Mouse (Mus musculus): ENCODE results near the gene Amd1. TPM values are rescaled to one million over a fixed set of nuclear protein-coding genes. Genes with fewer than 3 reads are reported as not detected.

Amd1 gene
- 1.4 and 1.7 TPM in 2 replicates for polyA plus RNA-seq (2012; rRNA removed)

DNA sequence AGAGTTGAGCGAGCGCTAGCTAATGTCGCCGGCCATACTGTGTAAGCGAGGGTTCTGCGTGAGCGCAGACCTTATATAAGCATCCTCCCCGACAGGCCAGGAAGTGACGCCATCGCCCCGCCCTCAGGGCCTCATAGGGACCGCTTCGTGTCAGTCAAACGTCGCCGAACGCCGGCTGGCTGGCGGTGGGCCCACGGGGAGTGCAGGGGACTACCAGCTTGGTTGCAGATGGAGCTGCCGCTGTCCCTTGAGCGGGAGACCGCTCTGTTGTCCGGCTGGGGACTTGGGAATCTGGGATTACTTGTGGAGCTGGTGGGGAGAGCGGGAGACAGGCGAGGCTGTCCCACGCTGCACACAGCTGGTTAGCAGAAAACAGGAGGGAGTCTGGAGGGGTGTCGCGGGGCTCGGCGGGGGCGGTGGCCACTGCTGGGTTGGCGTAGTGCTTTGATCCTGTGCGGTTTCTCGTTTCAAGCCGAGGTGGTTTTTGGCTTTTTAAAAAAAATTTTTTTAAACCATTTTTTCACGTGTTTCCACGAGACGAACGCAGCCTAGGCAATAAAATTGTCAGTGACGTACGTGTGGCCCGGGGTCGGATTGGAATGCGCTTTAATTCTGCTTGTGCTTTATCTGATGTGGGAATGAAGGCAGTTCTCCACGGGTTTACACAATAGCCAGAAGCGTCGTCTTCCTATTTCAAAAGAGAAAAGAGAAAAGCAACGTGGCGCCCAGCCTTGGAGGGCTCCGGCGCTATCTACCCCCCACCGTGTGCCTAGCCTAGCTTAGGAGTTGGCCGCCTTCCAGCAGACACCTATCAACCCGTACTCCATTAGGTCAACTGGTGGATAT, at the start of gene Amd1:
Amd1 (minus strand) TSS at position 47 of the 846 bp plus-strand sequence.

GRCm38 (mm10) chr10:40339351-40339964, 37.5 kb upstream of the Amd1 start, which contains the start of gene Cdk19:
Cdk19 (plus strand) TSS chr10:40339564.

DNA sequence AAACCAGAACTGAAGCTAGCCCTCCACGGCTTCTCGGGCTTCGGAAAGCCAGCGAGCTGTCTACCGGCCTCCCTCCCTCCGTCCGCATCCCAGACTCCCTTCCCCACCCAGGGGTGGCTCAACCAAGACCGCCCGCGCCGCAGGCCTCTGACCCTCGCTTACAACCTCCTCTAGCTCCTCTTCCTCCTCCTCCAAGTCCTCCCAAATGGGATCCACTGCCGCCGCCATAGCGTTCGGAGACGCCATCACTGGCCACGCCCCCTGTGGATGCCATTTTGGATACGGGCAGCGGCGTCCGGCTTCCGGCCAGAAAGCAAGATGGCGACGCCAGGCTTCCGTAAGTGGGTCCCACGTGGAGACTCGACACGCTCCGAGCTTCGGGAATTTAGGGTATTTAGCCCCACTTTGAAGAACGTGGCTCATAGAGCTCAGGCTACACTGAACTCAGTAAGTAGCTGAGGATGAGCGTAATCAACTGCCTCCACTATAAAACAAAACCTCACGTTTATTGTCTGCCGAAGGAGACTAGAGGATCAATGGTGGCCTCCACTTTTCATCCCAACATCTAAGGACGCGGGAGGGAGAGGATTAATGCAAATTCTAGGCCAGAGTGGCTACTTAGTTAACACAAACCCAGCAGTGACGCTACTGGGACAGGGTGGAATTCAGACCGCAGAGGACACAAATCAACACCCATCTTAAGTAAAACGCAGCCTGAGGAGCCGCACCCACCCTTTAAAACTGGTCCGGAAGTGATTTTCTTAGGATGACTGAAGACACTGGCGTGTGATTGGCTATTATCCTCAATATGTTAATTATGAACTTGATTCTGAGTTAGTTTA, 44.4 kb downstream of the Amd1 start, which contains the start of gene Gtf3c6:
Gtf3c6 (minus strand) TSS at position 695 of the 842 bp plus-strand sequence.

GRCm38 (mm10) chr10:40246374-40247165, 55.4 kb downstream of the Amd1 start, which contains the start of gene Rpf2:
Rpf2 (minus strand) TSS chr10:40247036.

Other genes with a start within 250 kb of the Amd1 start
- gene Slc16a10, start 159.9 kb downstream of the Amd1 start, polyA plus RNA-seq (2012; rRNA removed), result 2.3 and 3.2 TPM in 2 replicates
- 0.16 and 0.17 TPM in 2 replicates for gene Rpf2, start 55.1 kb downstream of the Amd1 start, polyA plus RNA-seq (2012; rRNA removed)
- 1.2 and 1.3 TPM in 2 replicates for gene Gtf3c6, start 44.1 kb downstream of the Amd1 start, polyA plus RNA-seq (2012; rRNA removed)
- gene Cdk19, start 37.4 kb upstream of the Amd1 start, polyA plus RNA-seq (2012; rRNA removed), result 2.5 and 3.5 TPM in 2 replicates